ENCODE assay signal across 37 mouse cellular contexts in the genomic region with DNA sequence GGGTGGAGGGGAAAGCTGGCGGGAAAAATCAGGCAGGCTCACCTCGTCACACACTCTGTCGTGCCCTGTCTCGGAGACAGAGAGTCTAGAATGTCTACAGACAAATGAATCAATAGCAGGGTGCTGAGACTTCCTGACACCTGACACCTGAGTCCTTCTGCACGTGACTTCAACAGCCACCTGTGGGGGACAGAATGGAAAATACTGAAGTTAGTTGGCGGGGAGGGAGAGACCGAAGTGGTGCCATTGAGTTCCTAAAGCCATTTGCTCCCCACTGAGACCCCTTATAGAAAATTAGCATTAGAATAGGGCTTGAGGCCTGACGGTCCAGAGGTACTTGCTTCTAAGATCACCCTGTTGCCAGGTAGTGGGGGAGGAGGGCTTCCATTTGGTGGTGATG. TPM values are rescaled to one million over a fixed set of nuclear protein-coding genes. Genes with fewer than 3 reads are reported as not detected.
DNase-seq lines count a peak whose midpoint lies in the region; ATAC-seq and TF ChIP-seq lines count a peak whose summit lies in the region.
"Had no signal": no experiment of that assay in that cellular context is flagged by ENCODE, and none has a peak within 500 bp of the region (broad histone marks: within the 10 kb centered on the region; RNA-seq: fewer than 3 reads in every experiment).

No protein-coding gene starts in this region.

- H3K4me1 ChIP-seq in kidney, embryonic 16.5 days (ENCODE audit: insufficient read depth, low read length): peaks cover 19% of the 10 kb centered on the region
- no peaks in the 10 kb centered on the region for H3K4me1 ChIP-seq in kidney, adult 2 months (ENCODE audit: control insufficient read depth, insufficient read depth, low read length)
- peaks cover 20% of the 10 kb centered on the region for H3K4me1 ChIP-seq in limb, embryonic 13.5 days
- H3K4me1 ChIP-seq in thymus, adult 2 months (replicated peaks; ENCODE audit: control insufficient read depth, insufficient read depth, low read length): no peaks in the 10 kb centered on the region
- H3K4me1 ChIP-seq: intestine, embryonic 15.5 days; midbrain, embryonic 15.5 days had no signal

- 11% methylated on average over 8 of the region's 8 CpGs for WGBS in kidney, embryonic 16.5 days
- WGBS in kidney, adult 2 months: 40% methylated on average over 8 of the region's 8 CpGs
- WGBS in limb, embryonic 13.5 days: 13% methylated on average over 8 of the region's 8 CpGs
- WGBS in thymus, adult 2 months: 67% methylated on average over 8 of the region's 8 CpGs

- no peak for TF ChIP-seq POLR2A in kidney, adult 2 months (IDR thresholded peaks at IDR 0.05; ENCODE audit: low read depth, low read length)
- TF ChIP-seq POLR2A in thymus, adult 2 months (IDR thresholded peaks at IDR 0.05; ENCODE audit: control insufficient read depth, extremely low read depth, insufficient read depth, low read length, poor library complexity): no peak

- no peak overlapping the region for H3K9ac ChIP-seq in kidney, embryonic 16.5 days (replicated peaks; ENCODE audit: low read length)
- no peak overlapping the region for H3K9ac ChIP-seq in limb, embryonic 13.5 days
- H3K9ac ChIP-seq: embryonic facial prominence, embryonic 13.5 days; forebrain, postnatal 0 days; hindbrain, embryonic 12.5 days; intestine, embryonic 15.5 days; limb, embryonic 15.5 days; liver, embryonic 14.5 days; midbrain, embryonic 15.5 days; neural tube, embryonic 15.5 days had no signal

- H3K27ac ChIP-seq in kidney, embryonic 16.5 days (ENCODE audit: low read length): no peak overlapping the region
- no peak overlapping the region for H3K27ac ChIP-seq in kidney, adult 2 months (ENCODE audit: insufficient read depth, low read depth, low read length)
- H3K27ac ChIP-seq in limb, embryonic 13.5 days: no peak overlapping the region
- no peak overlapping the region for H3K27ac ChIP-seq in thymus, adult 2 months (ENCODE audit: control insufficient read depth, insufficient read depth, low read length)
- H3K27ac ChIP-seq: embryonic facial prominence, embryonic 13.5 days; hindbrain, embryonic 12.5 days; hindbrain, postnatal 0 days; intestine, embryonic 15.5 days; limb, embryonic 15.5 days; liver, embryonic 14.5 days; midbrain, embryonic 10.5 days; midbrain, embryonic 15.5 days; neural tube, embryonic 15.5 days had no signal

- ATAC-seq in kidney, embryonic 16.5 days (ENCODE audit: low FRiP score, low TSS enrichment): peak; percentile 67; the same call in 1 of the 2 replicates
- ATAC-seq in limb, embryonic 13.5 days (ENCODE audit: low FRiP score, low read depth): peak; percentile 54; the same call in 1 of the 2 replicates
- ATAC-seq: forebrain, postnatal 0 days; hindbrain, postnatal 0 days; intestine, embryonic 15.5 days; midbrain, embryonic 15.5 days had no signal

- no peak for TF ChIP-seq CTCF in kidney, adult 2 months (conservative IDR thresholded peaks at IDR 0.05; ENCODE audit: insufficient read depth, insufficient read length, low read depth, low read length)
- no peak for TF ChIP-seq CTCF in thymus, adult 2 months (IDR thresholded peaks at IDR 0.05; ENCODE audit: borderline replicate concordance, control insufficient read depth, extremely low read depth, insufficient read depth, low read length, poor library complexity)

- H3K27me3 ChIP-seq in kidney, embryonic 16.5 days (ENCODE audit: insufficient read depth, low read length): no peaks in the 10 kb centered on the region
- no peaks in the 10 kb centered on the region for H3K27me3 ChIP-seq in kidney, adult 2 months (replicated peaks; ENCODE audit: control insufficient read depth, insufficient read depth, low read length)
- H3K27me3 ChIP-seq in limb, embryonic 13.5 days: 0 out of 2 replicates have a peak, but pooled peaks cover 5% of the 10 kb centered on the region
- no peaks in the 10 kb centered on the region for H3K27me3 ChIP-seq in thymus, adult 2 months (ENCODE audit: control insufficient read depth, insufficient read depth, low read length)
- H3K27me3 ChIP-seq: embryonic facial prominence, embryonic 13.5 days; hindbrain, embryonic 12.5 days; intestine, embryonic 15.5 days; limb, embryonic 15.5 days; midbrain, embryonic 15.5 days; neural tube, embryonic 15.5 days had no signal

- peak; percentile 21 for DNase-seq in embryo, embryonic 10 days (ENCODE audit: low spot score)
- DNase-seq in embryo, embryonic 9.5 days (ENCODE audit: extremely low spot score): no peak
- DNase-seq in kidney, adult 2 months: no peak
- peak; percentile 76 for DNase-seq in WW6 (ENCODE audit: low read depth, low spot score)
- DNase-seq in thymus, adult 2 months: no peak
- no peak for DNase-seq in frontal cortex, adult 2 months (ENCODE audit: extremely low spot score in 1 of 2, low spot score in 1 of 2)
- DNase-seq: adrenal gland, postnatal 25 days; cerebellum, adult 18-20 months; cerebellum, postnatal 10 days; forebrain, postnatal 0 days; gastrocnemius, postnatal 36 days; heart, adult 18-20 months; heart, postnatal 36 days; kidney, adult 9 months; layer of hippocampus, adult 9-11 months; lung, adult 2 months; lung, postnatal 14 days; retina, postnatal 1 day; right cerebral cortex, postnatal 14 days had no signal

- peak overlapping the region; percentile 14 for H3K4me2 ChIP-seq in kidney, embryonic 16.5 days (replicated peaks; ENCODE audit: low read depth, low read length)
- no peak overlapping the region for H3K4me2 ChIP-seq in limb, embryonic 13.5 days (replicated peaks)
- H3K4me2 ChIP-seq: embryonic facial prominence, embryonic 13.5 days; heart, embryonic 11.5 days; hindbrain, embryonic 12.5 days; intestine, embryonic 15.5 days; limb, embryonic 15.5 days; midbrain, embryonic 15.5 days had no signal

- no peaks in the 10 kb centered on the region for H3K36me3 ChIP-seq in kidney, embryonic 16.5 days (ENCODE audit: insufficient read depth, low read length)
- no peaks in the 10 kb centered on the region for H3K36me3 ChIP-seq in kidney, adult 2 months (ENCODE audit: control insufficient read depth, insufficient read depth, low read length)
- H3K36me3 ChIP-seq in limb, embryonic 13.5 days: no peaks in the 10 kb centered on the region
- no peaks in the 10 kb centered on the region for H3K36me3 ChIP-seq in thymus, adult 2 months (ENCODE audit: control insufficient read depth, insufficient read depth, low read length)
- H3K36me3 ChIP-seq: embryonic facial prominence, embryonic 13.5 days; hindbrain, embryonic 12.5 days; intestine, embryonic 15.5 days; limb, embryonic 15.5 days; midbrain, embryonic 10.5 days; midbrain, embryonic 15.5 days; neural tube, embryonic 15.5 days had no signal

- H3K9me3 ChIP-seq in kidney, embryonic 16.5 days (ENCODE audit: low read length): no peaks in the 10 kb centered on the region
- no peaks in the 10 kb centered on the region; the same call in 1 of the 2 replicates for H3K9me3 ChIP-seq in limb, embryonic 13.5 days
- H3K9me3 ChIP-seq: embryonic facial prominence, embryonic 13.5 days; hindbrain, embryonic 12.5 days; intestine, embryonic 15.5 days; limb, embryonic 15.5 days; midbrain, embryonic 10.5 days; midbrain, embryonic 15.5 days; neural tube, embryonic 15.5 days had no signal

- no peak overlapping the region for H3K4me3 ChIP-seq in kidney, embryonic 16.5 days (ENCODE audit: low read length)
- no peak overlapping the region for H3K4me3 ChIP-seq in kidney, adult 2 months (ENCODE audit: insufficient read depth, low read depth, low read length)
- H3K4me3 ChIP-seq in limb, embryonic 13.5 days: no peak overlapping the region
- H3K4me3 ChIP-seq in thymus, adult 2 months (ENCODE audit: control insufficient read depth, insufficient read depth, low read length): no peak overlapping the region
- H3K4me3 ChIP-seq: embryonic facial prominence, embryonic 13.5 days; erythroblast, embryonic 14.5 days; hindbrain, embryonic 12.5 days; intestine, embryonic 15.5 days; limb, embryonic 15.5 days; midbrain, embryonic 10.5 days; midbrain, embryonic 15.5 days; neural tube, embryonic 15.5 days had no signal

RNA-seq across cellular contexts. Expression of a gene that starts 10.6 kb away (rescaled TPM):
- not detected in 2 replicates for polyA plus RNA-seq in kidney, embryonic 16.5 days (2015; fragmentation: Nextera tagmentation; extraction: Ambion mirVana)
- not detected in 2 replicates for polyA plus RNA-seq in kidney, adult 2 months (2012; rRNA removed)
- polyA plus RNA-seq in limb, embryonic 13.5 days (2015; fragmentation: Nextera tagmentation; extraction: Ambion mirVana): not detected in 2 replicates
- not detected in 2 replicates for polyA plus RNA-seq in thymus, adult 2 months (2012; rRNA removed)
- polyA plus RNA-seq in frontal cortex, adult 2 months (2012; rRNA removed): not detected in 2 replicates
- polyA plus RNA-seq: C2C12; embryonic facial prominence, embryonic 13.5 days; erythroblast, embryonic 14.5 days; forebrain, embryonic 11.5 days; forebrain, postnatal 0 days; heart, embryonic 11.5 days; heart, embryonic 16.5 days; hindbrain, embryonic 12.5 days; hindbrain, postnatal 0 days; intestine, embryonic 15.5 days; limb, embryonic 15.5 days; liver, embryonic 14.5 days; lung, adult 2 months; midbrain, embryonic 10.5 days; midbrain, embryonic 15.5 days; neural tube, embryonic 15.5 days; small intestine, adult 2 months; stomach, embryonic 14.5 days had no signal

Comparison
In these comparisons a context has a peak if more than half of its experiments do, and no peak if none do; other contexts are left out.
1. DNase-seq: peak in embryo, embryonic 10 days (single experiment) and WW6 (single experiment); none in embryo, embryonic 9.5 days (single experiment), kidney, adult 2 months (single experiment), thymus, adult 2 months (single experiment) and frontal cortex, adult 2 months (0 of 2).